Mouse (Mus musculus) adrenal gland (tissue): Measurements from ENCODE around the gene Tmsb15l.
"Not testable (repeated sequence)": the region's sequence is repeated elsewhere in the genome, so short reads cannot be mapped to it uniquely, and the experiment has no call there.

Experiments
- intact Hi-C: fragments of 180-260 bp; cut with DNase I; formaldehyde crosslinking; loops from one replicate; pipeline ENCODE4 v1.15.1; 2025
- long read RNA-seq, 2 experiments: library from polyadenylated mRNA; unstranded; transcript quantifications; one replicate each; pipeline ENCODE4 v2.0.0; 2020; ENCODE audit warnings: borderline replicate concordance in 1 of 2; ENCODE audit not compliant: insufficient replicate concordance in 1 of 2

The Tmsb15l gene
- long read RNA-seq, experiment 1, partial matches to known transcripts: 1 of 2 reads
- long read RNA-seq, experiment 1, other reads (novel, unspliced or antisense): 1 of 2 reads
- long read RNA-seq, experiment 2, partial matches to known transcripts: 1 of 1 reads
- long read RNA-seq, experiment 2, other reads (novel, unspliced or antisense): 0 of 1 reads

GRCm38 (mm10) chrX:136976424-136977084, at the start of gene Tmsb15l, which contains the start of gene Tmsb15b1:
Tmsb15l (minus strand) TSS chrX:136976869.
Tmsb15b1 (minus strand) TSS chrX:136976874.
- intact Hi-C loops: no loop called here

DNA sequence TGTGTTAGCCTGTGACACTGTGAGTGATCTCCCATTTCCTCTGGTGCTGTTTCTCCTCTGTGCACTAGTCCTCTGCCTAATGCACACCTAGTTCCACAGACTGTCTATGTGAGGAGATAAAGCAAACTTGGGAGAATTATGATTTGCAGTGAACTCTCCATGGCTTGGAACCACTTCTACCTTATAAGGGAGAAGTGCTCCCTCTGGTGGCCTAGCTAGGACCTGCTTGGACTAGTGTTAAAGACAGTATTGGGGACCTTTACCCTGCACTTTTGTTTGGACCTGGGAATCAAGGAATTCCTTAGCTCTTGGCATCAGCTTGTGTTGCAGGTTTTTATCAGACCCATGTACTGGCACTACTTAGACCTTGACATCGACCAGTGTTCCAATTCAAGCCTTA, 42.6 kb upstream of the Tmsb15l start:
- intact Hi-C loops: loop anchor here (5.0 kb wide), 2 partner anchors 122 to 277 kb away; partner anchors contain the start of gene Morf4l2

DNA sequence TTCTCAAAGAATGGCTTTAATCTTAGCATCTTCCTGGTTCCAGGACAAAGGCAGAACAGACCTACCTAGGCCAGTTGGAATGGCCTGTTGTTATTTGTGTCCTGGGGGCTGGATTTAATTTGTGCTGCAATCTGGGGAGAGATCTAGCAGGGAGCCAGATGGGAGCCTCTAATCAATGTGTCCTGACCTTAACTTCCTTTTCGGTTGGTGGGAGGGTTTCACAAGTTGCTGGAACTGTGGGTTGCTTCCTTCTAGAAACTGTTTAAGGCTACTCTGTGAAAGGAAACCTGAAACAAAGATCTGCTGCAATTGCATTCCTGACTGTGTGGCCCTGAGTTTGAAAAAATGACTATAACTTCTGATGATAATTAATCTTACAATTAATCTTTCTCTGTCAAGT, 41.0 kb upstream of the Tmsb15l start:
- intact Hi-C loops: loop anchor here (5.0 kb wide), 2 partner anchors 120 to 275 kb away; partner anchors contain the start of gene Morf4l2

DNA sequence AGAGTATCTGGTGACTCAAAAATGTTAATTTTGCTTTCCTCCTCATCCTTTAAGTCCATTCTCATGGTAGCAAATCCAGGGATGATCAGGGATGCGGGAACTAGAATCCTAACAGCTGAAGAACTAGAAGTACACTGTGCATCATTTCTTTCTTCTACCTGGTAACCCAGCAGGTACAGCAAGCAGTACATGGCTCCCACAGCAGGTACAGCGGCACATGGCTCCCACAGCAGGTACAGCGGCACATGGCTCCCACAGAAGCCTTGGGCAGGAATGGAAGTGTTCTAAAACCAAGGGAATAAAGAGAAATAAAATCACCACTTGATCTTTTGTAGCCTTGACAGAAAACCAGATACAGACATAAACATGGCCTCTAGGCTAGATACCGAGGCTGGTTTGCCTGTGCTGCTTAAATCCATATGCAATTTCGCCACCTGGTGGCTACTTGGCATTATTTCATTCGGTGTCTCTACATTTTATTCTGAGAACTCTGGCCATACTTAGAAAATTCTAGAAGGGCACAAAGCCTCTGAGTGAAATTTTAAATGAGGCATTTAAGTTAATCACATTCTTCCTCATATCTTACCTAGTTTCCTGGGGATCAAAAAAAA, 38.5 kb upstream of the Tmsb15l start:
- intact Hi-C loops: loop anchor here (5.0 kb wide), 2 partner anchors 118 to 273 kb away; partner anchors contain the start of gene Morf4l2

- intact Hi-C loops: no loop called here
Observed at GRCm38 (mm10) chrX:136996256-136996655, 19.6 kb upstream of the Tmsb15l start.

GRCm38 (mm10) chrX:136993641-136994040, 17.0 kb upstream of the Tmsb15l start:
- intact Hi-C loops: no loop called here

DNA sequence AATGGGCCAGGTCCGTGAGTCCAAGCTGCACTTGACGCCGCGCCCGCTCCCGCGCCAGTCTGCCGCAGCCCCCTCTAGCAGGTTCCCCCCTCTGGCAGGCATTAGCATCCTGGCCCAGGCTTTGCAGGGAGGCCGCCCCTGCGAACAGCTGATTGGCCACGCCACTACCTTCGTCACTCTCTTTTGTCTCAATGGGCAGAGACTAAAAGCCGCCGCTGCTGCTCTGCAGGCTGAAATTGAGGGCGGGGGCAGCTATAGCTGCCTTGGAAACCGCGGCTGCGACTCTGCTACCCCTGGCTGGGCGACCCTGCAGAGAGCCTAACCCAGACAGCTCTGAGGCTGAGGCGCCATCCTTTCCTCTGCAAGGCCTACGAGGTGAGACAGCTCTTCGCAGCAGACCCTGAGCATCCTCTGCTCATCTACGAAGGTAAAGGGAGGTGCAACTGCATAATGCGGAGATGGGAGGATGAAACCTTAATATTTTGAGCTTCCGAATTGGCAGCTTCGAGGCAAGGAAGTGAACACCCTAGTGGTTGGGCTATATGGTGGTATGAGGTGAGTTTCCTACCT, 16.4 kb upstream of the Tmsb15l start, which contains the start of gene Zcchc18:
Gene Zcchc18 (plus strand): TSS at position 178 of the 570 bp plus-strand sequence.
- intact Hi-C loops: no loop called here

DNA sequence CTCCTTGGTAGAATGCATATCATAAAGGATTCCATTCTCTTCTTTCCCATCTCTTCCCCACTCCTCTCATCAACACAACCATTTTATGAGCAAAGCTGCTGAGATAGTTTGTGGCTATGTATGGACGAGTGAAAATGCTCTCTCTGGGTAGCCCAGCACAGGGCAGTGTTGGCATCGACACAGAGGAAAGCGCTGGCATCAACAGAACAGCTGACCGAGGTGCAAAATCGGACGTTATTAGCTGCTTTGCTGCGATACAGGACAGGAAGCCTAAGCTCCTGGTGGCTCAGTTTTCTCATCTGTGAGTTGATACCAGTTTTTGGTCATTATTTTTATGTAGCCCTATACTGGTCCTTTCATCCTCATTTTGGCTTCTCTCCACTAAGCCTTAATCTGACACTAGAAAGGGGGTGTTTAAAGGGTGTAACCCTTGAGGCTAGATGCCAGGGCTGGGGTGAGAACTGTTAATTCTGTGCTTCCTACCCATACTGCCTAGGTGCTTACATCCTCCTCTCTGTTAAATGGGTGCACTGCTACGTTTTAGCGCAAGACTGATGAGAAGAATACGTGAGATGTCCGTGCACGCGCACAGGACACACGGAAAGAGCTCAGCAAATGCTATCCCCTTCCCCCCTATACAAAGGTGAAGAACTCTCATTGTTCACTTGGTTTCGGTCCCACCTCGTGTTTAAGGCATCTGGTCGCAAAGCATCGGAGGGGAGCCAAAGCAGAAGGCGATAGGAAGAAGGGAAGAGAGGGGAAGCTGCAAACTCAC, 15.7 kb upstream of the Tmsb15l start:
- intact Hi-C loops: no loop called here

DNA sequence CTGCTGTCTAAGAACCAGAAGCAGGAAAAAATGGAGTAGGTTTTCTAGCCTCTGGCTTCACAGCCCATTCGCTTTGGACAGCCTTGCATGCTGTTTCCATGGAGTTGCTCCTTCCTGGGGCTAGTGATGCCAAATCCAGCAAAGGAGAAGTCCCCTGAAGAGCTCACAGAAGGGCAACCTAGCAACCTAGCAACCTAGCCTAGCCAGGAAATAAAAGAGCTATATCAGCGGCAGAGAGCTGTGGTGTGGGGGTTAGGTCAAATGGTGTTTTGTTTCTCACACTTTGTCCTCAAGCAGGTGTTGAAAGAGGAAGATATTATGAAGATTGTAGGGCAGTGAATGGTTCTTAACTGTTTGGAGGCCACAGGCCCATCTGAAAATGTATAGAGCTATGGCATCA, 14.6 kb upstream of the Tmsb15l start:
- intact Hi-C loops: no loop called here

DNA sequence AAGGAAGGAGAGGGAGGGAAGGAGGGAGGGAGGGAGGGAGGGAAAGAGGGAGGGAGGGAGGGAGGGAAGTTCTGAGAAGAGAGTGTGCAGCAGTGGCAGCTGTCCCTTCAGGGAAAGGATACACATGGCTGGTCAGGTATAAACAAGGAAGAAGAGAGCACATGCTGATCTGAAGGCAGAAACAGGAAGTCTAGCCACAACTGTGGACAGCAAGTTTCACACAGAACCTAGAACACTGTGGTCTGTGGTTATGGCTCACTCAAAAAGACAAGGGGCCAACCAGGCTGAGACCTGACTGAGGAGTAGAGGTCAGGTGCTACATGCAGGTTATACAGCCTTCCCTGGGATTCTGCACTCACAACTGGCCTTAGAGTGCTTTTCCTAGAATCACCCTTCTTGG, 9.4 kb upstream of the Tmsb15l start:
- intact Hi-C loops: no loop called here

- intact Hi-C loops: no loop called here
Observed at GRCm38 (mm10) chrX:136978616-136979015, 1.9 kb upstream of the Tmsb15l start.

- intact Hi-C loops: not testable (repeated sequence)
Observed at GRCm38 (mm10) chrX:136975397-136975796, 1.3 kb downstream of the Tmsb15l start, which contains the start of gene Tmsb15b2. Tmsb15b2 (minus strand) TSS chrX:136975497.

DNA sequence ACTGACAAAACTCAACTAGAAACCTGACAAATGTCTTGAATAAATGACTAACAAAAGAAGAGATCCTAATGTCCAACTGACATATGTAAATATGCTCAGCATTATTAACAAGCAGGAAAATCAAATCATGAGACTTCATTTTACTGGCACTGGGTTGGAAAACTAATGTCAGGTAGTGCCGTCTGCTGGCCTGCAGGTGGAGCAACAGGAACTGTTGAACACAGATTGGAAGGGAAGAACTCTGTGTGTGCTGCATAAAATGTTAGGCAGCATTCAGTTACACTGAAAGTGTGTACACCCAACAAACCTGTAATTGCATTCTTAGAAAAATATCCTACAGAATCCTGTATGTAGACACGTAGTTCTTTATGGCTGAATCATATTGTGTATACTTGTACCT, 17.0 kb downstream of the Tmsb15l start:
- intact Hi-C loops: loop anchor here (5.0 kb wide), 1 partner anchor 53 kb away; no protein-coding TSS in a partner anchor

- intact Hi-C loops: not testable (repeated sequence)
Observed at GRCm38 (mm10) chrX:136958300-136958699, 18.4 kb downstream of the Tmsb15l start.

GRCm38 (mm10) chrX:136957583-136958279, 18.9 kb downstream of the Tmsb15l start:
- intact Hi-C loops: not testable (repeated sequence)

DNA sequence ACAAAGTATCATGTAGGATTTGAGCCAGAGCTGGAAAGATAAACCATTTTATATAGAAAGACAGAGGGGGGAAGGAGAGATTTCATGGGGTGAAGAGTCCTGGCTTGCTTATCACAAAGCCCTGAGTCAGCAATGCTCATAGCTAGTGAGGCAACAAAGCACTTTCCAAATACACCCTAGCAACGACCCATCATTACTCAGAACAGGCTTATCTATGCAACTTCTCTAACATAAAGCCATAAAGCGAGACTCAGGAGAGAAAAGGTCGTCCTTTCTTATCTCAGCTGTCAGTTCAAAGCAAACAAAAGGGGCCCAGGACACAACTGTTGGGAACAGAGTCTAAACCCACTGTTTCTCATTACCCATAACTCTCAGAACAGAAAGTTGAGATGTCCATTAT, 38.7 kb downstream of the Tmsb15l start:
- intact Hi-C loops: no loop called here

DNA sequence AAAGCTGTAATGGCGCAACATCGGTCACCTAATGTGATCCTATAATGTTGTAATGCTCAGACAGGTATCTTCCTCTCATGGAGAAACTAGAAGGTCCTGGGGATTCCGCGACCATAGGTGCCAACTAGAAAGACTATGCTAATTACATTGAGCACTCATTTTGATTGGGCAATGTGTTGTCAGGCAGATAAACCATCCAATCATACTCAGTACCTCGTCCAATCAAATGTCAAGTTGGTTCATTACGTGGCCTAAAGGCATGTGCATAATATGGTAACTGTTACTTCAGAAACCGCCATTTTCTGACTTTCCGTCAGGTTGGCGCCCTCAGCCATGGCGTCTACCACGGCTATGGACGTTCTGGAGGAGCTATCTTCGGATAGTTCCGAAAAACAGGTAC, 49.6 kb downstream of the Tmsb15l start, which contains the start of gene H2bfm:
Gene H2bfm (plus strand): TSS at position 295 of the 400 bp plus-strand sequence.
- intact Hi-C loops: no loop called here

DNA sequence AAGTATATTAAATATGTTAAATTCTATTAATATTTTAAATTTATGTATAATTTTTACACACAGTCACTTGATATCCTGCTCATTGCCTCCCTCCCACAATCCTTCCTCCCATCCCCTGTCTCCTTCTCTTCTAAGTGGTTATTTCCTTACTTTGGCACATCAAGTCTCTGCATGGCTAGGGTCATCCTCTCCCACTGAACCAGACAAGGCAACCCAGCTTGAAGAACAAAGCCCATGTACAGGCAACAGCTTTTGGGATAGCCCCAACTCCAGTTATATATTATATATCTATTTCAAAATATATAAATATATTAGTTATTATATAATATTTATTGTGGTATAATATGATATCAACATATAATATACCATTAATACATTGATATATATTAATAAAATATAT, 50.8 kb downstream of the Tmsb15l start:
- intact Hi-C loops: no loop called here
